Mouse (Mus musculus) forebrain, embryonic 13.5 days (tissue): ENCODE measurements at regions not wholly inside any gene's neighbourhood (a gene's known extent, or its start where the extent isn't known, plus 50 kb on each side); places are given as distances from the start of the nearest gene placed in this dataset. TPM values are rescaled to one million over a fixed set of nuclear protein-coding genes. Genes with fewer than 3 reads are reported as not detected.

Experiments
- microRNA-seq: library from miRNA; unstranded; fragments of <30 nt; microRNA quantifications from one replicate; pipeline ENCODE4, GENCODE M21; 2016

Small RNA genes in the stretch of these regions (microRNA-seq; reads per million reads assigned to microRNA genes)
- not detected for gene Gm24591
